Mouse (Mus musculus) heart, embryonic 12.5 days (tissue): ENCODE results near the gene Ssu72. TPM values are rescaled to one million over a fixed set of nuclear protein-coding genes. Genes with fewer than 3 reads are reported as not detected.

Experiments
- ATAC-seq: fragments of 200-750 bp; cut with Nextera tagmentation; 2 replicates; pipeline ENCODE4 v1.8.0; 2017; ENCODE audit warnings: moderate TSS enrichment, moderate library complexity; ENCODE audit not compliant: insufficient number of reproducible peaks, low FRiP score
- H3K27ac ChIP-seq: fragments of 300-500 bp; sonication (generic); 2 replicates; pipeline ENCODE4 v1.5.1; 2016; ENCODE audit warnings: mild to moderate bottlenecking, moderate library complexity; ENCODE audit not compliant: poor library complexity, severe bottlenecking
- H3K27me3 ChIP-seq: fragments of 300-500 bp; sonication (generic); replicated peaks from 2 replicates; pipeline ENCODE4 v1.6.1; 2016; ENCODE audit warnings: mild to moderate bottlenecking, moderate library complexity
- H3K36me3 ChIP-seq: fragments of 300-500 bp; sonication (generic); 2 replicates; pipeline ENCODE4 v1.6.1; 2016; ENCODE audit warnings: mild to moderate bottlenecking, moderate library complexity
- H3K4me1 ChIP-seq: fragments of 300-500 bp; sonication (generic); replicated peaks from 2 replicates; pipeline ENCODE4 v1.6.1; 2016; ENCODE audit warnings: mild to moderate bottlenecking
- H3K4me2 ChIP-seq: fragments of 300-500 bp; sonication (generic); 2 replicates; pipeline ENCODE4 v1.6.1; 2016; ENCODE audit warnings: mild to moderate bottlenecking, moderate library complexity
- H3K4me3 ChIP-seq: fragments of 300-500 bp; sonication (generic); 2 replicates; pipeline ENCODE4 v1.5.1; 2016; ENCODE audit warnings: mild to moderate bottlenecking
- H3K9ac ChIP-seq: fragments of 300-500 bp; sonication (generic); 2 replicates; pipeline ENCODE4 v1.6.1; 2016; ENCODE audit warnings: mild to moderate bottlenecking, moderate library complexity
- H3K9me3 ChIP-seq: fragments of 300-500 bp; sonication (generic); replicated peaks from 2 replicates; pipeline ENCODE4 v1.6.1; 2016; ENCODE audit warnings: mild to moderate bottlenecking, moderate library complexity
- WGBS: fragments of 180-500 bp; shearing (Covaris S2); methylation state at CpG from one replicate; pipeline ENCODE4 v1.1.7; 2016; 5-methylcytosine and 5-hydroxymethylcytosine counted together
- polyA plus RNA-seq: library from polyadenylated mRNA; unstranded; fragments of >200 nt; fragmentation: Nextera tagmentation; extraction: Ambion mirVana; gene quantifications from 2 replicates; pipeline ENCODE4 v1.2.1, GENCODE M21; 2016

The Ssu72 gene
- polyA plus RNA-seq, 1 experiment from 2014 or later, result 116 TPM

DNA sequence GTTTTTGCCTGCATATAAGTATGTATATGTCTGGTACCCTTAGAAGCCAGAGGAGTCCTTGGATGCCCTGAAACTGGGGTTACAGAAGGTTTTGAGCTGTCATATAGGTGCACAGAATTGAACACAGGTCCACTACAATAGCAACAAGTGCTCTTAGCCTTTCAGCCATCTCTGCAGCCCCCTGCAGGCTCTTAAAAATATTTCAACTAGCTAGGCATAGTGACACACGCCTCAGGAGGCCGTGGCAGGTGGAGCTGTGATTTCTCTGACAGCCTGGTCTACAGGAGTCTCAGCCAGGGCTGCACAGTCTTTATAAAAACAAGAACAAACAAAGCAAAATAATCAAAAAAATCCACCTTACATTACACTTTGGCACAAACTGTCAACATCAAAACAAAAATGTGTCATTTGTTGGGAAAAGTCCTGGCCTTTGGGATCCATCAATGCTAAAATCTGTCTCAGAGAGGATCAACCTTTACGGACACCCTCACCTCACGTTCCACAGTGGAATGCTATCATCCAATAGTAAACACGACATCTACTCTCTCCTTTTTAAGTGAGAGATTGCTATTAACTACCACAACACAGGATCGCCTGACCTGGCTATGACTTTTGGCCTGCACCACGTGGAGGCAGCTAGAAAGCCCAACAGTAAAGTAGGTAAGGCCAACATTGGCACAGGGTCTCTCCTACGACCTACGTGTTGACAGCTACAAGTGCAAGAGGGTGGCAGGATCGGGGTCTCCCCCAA is 55.4 kb downstream of the Ssu72 start:
- peak overlapping the region; percentile 76 for H3K27ac ChIP-seq
- H3K27me3 ChIP-seq, result no peaks in the 10 kb centered on the region
- H3K9ac ChIP-seq, result peak overlapping the region; percentile 92
- peaks cover 26% of the 10 kb centered on the region for H3K36me3 ChIP-seq
- H3K9me3 ChIP-seq, result no peaks in the 10 kb centered on the region
- peak overlapping the region; percentile 87 for H3K4me3 ChIP-seq
- peaks cover 32% of the 10 kb centered on the region for H3K4me1 ChIP-seq
- no peak for ATAC-seq
- peak overlapping the region; percentile 100 for H3K4me2 ChIP-seq
- 2% methylated on average over 10 of the region's 10 CpGs for WGBS

DNA sequence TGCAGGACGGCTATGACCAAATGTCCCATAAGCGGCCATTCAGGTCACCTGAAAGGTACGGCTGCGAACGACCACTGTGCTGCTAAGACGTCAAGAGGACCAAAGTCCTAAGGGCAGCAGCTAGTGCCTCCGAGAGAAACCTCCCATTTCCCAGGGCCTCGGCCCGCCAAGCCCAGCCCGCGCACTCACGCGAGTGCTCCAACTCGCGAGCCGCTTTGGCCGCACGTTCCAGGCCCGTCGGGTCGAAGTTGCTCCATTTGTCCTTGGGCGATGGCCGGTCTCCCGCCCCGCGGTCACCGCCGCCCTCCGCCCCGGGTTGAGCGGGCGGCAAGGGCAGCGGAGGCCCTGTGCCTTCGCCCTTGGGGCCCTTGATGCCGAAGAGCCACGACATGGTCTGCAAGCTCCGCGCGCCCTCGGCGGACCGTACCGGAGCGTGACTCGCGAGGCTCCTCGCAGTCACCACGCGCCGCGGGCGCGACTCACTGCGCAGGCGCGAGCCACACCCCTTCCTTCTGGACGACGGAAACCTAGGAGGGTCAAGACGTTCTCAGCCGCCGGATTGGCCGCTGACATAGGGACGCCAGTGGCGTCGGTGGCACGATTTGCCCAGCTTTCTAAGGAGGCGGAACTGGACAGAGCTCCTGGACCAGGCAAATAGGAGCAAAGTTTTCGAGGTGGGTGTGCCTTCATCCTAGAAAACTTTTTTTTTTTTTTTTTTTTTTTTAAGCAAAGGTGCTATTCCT is 56.2 kb downstream of the Ssu72 start, which contains the start of gene Atad3a:
Atad3a (minus strand) TSS at position 481 of the 743 bp plus-strand sequence.
- Histone ChIP-seq H3K36me3 (peaks cover 19% of the 10 kb centered on the region), H3K27ac (peak within 1 kb of the TSS; percentile 76), H3K4me3 (peak within 1 kb of the TSS; percentile 87), H3K9ac (peak within 1 kb of the TSS; percentile 92), H3K4me2 (peak within 1 kb of the TSS; percentile 100), H3K9me3 (no peaks in the 10 kb centered on the region), H3K4me1 (peaks cover 32% of the 10 kb centered on the region), H3K27me3 (no peaks in the 10 kb centered on the region)
- ATAC-seq, result peak; percentile 99
- under 1% methylated on average over 68 of the region's 68 CpGs for WGBS

DNA sequence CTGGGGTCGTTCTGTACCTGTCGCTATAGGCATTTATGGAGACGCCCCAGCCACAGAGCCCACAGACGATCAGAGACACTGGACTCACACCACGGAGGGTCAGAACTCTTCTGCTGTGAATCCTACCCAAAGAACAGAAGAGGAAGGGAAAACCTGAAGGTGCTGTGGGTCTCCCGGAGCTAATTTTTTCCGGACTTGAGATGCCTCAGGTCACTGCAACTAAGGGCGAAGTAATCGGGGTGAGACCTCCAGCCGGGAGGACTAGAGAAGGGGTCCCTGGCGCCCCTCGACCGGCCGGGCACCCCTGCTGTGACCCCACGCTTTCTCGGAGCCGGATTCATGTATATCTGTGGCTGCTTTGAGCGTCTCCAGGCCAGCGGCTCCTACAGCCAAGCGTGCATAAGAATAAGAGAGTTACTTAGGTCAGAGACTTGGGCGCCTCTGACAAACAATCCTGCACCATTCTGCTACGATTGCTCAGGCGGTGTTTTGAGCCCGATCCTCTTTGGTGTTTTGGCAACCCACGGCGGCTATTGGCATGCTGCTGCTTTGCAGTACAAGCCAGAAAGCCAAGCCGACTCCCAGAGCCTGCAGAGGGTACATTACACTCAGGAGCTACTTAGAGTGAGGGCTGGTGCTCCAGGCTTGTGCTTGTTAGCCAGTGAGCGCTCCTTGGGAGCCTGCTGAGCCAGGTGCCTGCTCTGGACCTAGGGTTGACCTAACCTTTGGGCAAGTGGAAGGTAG is 56.9 kb downstream of the Ssu72 start:
- no peaks in the 10 kb centered on the region for H3K9me3 ChIP-seq
- no peaks in the 10 kb centered on the region for H3K27me3 ChIP-seq
- peaks cover 32% of the 10 kb centered on the region for H3K4me1 ChIP-seq
- no peak for ATAC-seq
- peak overlapping the region; percentile 87 for H3K4me3 ChIP-seq
- 3% methylated on average over 28 of the region's 28 CpGs for WGBS
- peak overlapping the region; percentile 50 for H3K27ac ChIP-seq
- peak overlapping the region; percentile 90 for H3K9ac ChIP-seq
- peaks cover 12% of the 10 kb centered on the region for H3K36me3 ChIP-seq
- H3K4me2 ChIP-seq, result peak overlapping the region; percentile 100

DNA sequence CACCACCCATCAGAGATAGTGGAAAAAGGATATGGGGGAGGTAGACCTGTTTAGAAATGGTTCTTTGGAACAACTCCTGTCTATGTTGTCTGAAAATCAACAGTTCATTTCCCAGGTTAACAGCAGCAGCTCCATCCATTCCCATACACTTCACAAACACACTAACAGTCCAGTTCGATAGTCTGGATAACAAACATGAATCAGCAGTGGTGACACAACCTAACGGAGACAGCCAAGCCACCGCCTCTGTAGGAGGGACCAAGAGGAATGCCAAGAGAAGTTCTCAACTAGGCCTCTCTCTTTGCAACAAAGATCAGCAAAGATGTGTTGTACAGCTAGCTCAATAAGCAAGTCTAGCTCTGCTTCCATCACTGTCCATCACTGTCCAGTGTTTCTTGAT is 57.8 kb downstream of the Ssu72 start:
- no peak overlapping the region for H3K4me2 ChIP-seq
- no peak for ATAC-seq
- H3K4me1 ChIP-seq, result peaks cover 27% of the 10 kb centered on the region

DNA sequence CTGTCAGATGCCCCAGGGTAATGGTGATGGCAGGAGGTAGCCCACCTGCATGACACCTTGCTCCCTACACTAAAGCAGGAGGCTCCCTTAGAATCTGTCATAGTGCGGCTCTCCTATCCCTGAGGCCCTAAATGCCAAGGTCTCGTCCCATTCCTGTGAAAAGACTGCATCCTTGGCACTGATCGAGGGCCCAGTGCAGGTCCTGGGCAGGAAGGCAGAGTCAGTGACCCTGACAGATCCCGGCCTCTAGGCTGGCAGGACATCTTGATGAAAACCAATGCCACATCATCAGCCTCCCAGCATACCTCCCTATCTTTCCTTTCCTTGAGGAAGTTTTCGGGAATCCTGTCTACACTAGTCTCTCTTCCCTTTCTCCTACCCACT is 64.9 kb downstream of the Ssu72 start:
- peak overlapping the region; percentile 80; the same call in 1 of the 2 replicates for H3K9ac ChIP-seq
- H3K9me3 ChIP-seq, result no peaks in the 10 kb centered on the region
- no peak overlapping the region for H3K27ac ChIP-seq
- ATAC-seq, result no peak
- peaks cover 13% of the 10 kb centered on the region for H3K4me1 ChIP-seq
- H3K27me3 ChIP-seq, result peaks cover 40% of the 10 kb centered on the region
- no peaks in the 10 kb centered on the region for H3K36me3 ChIP-seq
- 66% methylated on average over 5 of the region's 5 CpGs for WGBS
- H3K4me2 ChIP-seq, result peak overlapping the region; percentile 78
- peak overlapping the region; percentile 53 for H3K4me3 ChIP-seq

More for the DNA sequence above, 57.8 kb downstream of the Ssu72 start:
- peaks cover 3% of the 10 kb centered on the region for H3K36me3 ChIP-seq
- H3K27me3 ChIP-seq, result no peaks in the 10 kb centered on the region
- no peak overlapping the region for H3K27ac ChIP-seq
- no peaks in the 10 kb centered on the region for H3K9me3 ChIP-seq
- H3K9ac ChIP-seq, result no peak overlapping the region
- H3K4me3 ChIP-seq, result no peak overlapping the region
- 90% methylated on average over 3 of the region's 3 CpGs for WGBS

DNA sequence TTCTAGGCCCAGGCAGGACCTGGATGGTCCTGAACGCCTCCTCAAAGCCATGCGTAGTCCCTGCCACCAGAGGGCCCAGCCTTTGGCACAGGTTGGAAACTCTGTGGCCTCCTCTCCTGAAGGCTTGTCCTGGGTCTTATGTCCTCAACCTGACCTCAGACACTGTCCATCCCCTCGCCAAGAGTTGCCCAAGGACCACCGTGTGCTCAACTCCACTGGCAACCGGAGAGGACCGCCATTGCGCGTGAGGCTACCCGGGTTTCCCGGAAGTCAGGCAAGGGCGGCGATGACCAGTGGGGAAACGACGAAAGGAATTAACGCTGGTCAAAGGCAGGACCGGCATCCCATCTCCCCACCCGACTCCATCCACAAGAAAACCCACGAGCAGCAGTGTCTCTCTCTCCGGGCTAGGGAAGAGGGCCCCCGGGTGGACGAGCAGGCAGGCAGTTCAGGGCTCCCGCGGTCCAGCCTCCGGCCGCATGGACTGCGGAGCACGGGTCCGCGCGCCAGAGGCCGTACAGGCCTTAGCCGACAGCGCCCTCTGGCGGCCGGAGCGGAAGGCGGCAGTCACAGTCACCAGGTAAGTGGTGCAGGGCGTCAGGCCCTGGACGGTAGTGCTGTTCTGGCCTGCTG is 65.4 kb downstream of the Ssu72 start:
- H3K4me3 ChIP-seq, result peak overlapping the region; percentile 53
- under 1% methylated on average over 39 of the region's 39 CpGs for WGBS
- H3K27ac ChIP-seq, result peak overlapping the region; percentile 52
- peaks cover 41% of the 10 kb centered on the region for H3K27me3 ChIP-seq
- no peaks in the 10 kb centered on the region for H3K36me3 ChIP-seq
- H3K9ac ChIP-seq, result peak overlapping the region; percentile 80
- peak; percentile 90 for ATAC-seq
- H3K9me3 ChIP-seq, result no peaks in the 10 kb centered on the region
- peak overlapping the region; percentile 78 for H3K4me2 ChIP-seq
- H3K4me1 ChIP-seq, result peaks cover 18% of the 10 kb centered on the region

DNA sequence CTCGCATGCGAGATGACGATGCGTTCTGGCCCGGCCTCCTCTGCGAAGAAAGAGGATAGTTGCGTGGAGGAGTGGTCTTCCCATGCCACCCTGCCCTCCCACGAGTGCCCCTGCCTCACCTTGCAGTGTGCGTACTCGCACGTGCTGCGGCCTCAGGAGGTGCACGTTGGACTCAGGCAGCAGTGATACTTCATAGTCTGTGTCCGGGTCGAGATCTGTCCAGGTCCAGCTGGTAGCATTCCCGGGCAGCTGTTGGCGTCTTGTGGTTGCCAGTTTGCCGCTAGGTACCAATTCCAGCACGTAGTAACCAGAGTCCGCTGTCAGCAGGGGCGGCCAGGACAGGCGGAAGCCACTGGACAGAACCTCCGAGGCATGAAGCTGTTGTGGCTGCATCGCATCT is 66.0 kb downstream of the Ssu72 start:
- Histone ChIP-seq H3K4me3 (peak overlapping the region; percentile 53), H3K27ac (no peak overlapping the region), H3K36me3 (no peaks in the 10 kb centered on the region), H3K4me2 (peak overlapping the region; percentile 78), H3K4me1 (peaks cover 24% of the 10 kb centered on the region), H3K27me3 (peaks cover 47% of the 10 kb centered on the region), H3K9me3 (no peaks in the 10 kb centered on the region), H3K9ac (peak overlapping the region; percentile 80)
- no peak for ATAC-seq
- 36% methylated on average over 24 of the region's 24 CpGs for WGBS

DNA sequence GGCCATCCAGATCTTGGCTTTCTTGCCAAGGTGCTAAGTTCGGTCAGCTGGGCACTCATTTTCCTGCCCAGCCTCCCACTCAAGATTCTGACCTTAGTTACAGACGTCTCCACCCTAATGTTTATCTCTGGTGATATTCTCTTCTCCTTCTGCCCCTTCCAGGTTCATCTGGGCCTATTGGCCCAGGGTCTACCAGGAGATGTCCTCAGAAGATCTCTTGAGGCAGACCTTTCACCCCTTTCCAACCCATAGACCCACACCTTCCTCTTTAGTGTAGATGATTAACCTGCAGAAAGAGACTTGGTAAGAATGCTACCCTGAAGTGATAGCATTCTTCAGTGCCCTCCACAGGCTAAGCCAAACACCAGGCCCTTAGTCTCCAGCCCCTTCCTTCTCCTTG is 67.1 kb downstream of the Ssu72 start:
- no peak for ATAC-seq
- peaks cover 33% of the 10 kb centered on the region for H3K4me1 ChIP-seq
- H3K4me3 ChIP-seq, result no peak overlapping the region
- no peak overlapping the region for H3K27ac ChIP-seq
- WGBS, result 66% methylated on average over 2 of the region's 2 CpGs
- no peak overlapping the region for H3K9ac ChIP-seq
- H3K27me3 ChIP-seq, result peaks cover 47% of the 10 kb centered on the region
- no peaks in the 10 kb centered on the region for H3K36me3 ChIP-seq
- H3K4me2 ChIP-seq, result no peak overlapping the region
- no peaks in the 10 kb centered on the region for H3K9me3 ChIP-seq

DNA sequence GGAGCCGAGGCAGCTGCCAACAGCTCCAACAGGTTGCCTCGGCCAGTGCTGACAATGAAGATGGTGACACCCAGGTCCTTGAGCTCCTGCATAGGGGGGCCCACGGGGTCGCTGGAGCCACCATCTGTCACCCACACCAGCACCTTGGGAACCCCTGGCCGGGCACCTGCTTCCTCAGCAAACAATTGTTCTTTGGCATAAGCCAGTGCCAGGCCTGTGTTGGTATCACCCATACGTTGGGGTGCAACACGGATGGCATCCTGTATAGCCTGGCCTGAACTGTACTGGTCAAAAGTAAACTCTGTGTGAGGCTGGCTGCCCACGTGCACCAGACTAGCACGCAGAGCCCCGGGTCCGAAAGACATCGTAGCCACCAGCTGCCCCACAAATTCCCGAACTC is 68.2 kb downstream of the Ssu72 start:
- H3K27ac ChIP-seq, result no peak overlapping the region
- 81% methylated on average over 13 of the region's 13 CpGs for WGBS
- H3K9me3 ChIP-seq, result no peaks in the 10 kb centered on the region
- H3K4me1 ChIP-seq, result peaks cover 40% of the 10 kb centered on the region
- no peak overlapping the region for H3K4me2 ChIP-seq
- H3K9ac ChIP-seq, result no peak overlapping the region
- no peak overlapping the region for H3K4me3 ChIP-seq
- H3K27me3 ChIP-seq, result peaks cover 47% of the 10 kb centered on the region
- no peak for ATAC-seq
- no peaks in the 10 kb centered on the region for H3K36me3 ChIP-seq

DNA sequence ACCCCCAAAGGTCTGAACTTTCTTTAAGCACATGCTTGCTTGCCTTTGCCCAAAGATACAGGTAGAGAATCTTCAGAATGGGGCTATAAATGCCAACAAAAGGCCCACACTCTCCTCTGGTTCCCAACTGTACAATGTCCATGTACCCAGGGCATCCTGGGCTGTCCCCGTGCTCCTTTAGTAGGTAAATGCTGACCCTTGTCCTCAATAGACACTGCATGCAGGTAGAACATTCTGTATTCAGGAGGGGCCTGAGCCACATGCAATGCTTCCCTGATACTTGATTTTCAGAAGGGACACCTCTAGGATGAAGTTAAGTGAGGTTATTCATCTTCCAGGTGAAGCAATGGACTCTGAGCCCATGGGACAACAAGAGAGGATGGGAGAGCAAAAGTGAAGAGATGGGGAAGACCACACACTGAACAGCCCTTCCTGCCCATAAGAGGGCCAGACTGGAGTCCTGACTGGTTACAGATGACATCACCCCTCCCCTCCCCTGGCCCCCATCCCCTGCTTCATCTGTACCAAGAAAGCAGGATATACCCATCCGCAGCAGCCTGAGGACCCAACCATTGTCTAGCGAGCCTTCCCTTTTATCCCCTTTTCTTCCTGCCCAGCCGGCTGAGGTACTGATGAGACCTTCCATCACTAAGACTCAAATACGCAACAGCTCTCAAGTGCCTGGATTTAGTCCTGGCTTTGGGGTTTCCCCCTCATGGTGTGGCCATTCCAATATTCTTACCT is 68.9 kb downstream of the Ssu72 start:
- H3K27me3 ChIP-seq, result peaks cover 47% of the 10 kb centered on the region
- H3K9me3 ChIP-seq, result no peaks in the 10 kb centered on the region
- WGBS, result 42% methylated on average over 5 of the region's 5 CpGs
- no peak overlapping the region for H3K9ac ChIP-seq
- peak overlapping the region; percentile 80 for H3K4me2 ChIP-seq
- H3K4me3 ChIP-seq, result peak overlapping the region; percentile 41; the same call in 1 of the 2 replicates
- ATAC-seq, result no peak
- H3K27ac ChIP-seq, result no peak overlapping the region
- peaks cover 44% of the 10 kb centered on the region for H3K4me1 ChIP-seq
- H3K36me3 ChIP-seq, result no peaks in the 10 kb centered on the region
